In the genomic region with DNA sequence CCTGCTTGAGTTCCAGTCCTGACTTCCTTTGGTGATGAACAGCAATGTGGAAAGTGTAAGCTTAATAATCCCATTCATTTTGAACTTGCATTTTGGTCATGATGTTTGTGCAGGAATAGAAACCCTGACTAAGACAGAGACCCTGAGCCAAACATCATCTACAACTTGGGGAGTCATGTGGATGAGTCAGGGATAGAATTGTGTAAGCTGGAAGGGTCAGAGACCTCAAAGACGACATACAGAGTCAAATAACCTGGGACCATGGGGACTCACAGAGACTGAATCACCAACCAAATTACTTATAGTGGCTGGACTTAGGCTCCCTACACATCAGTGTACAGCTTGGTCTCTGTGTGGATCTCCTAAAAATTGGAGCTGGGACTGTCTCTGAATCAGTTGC, we compare ENCODE assay signal across 38 mouse cellular contexts. TPM values are rescaled to one million over a fixed set of nuclear protein-coding genes. Genes with fewer than 3 reads are reported as not detected.
"Had no signal": no experiment of that assay in that cellular context is flagged by ENCODE, and none has a peak within 500 bp of the region (broad histone marks: within the 10 kb centered on the region; RNA-seq: fewer than 3 reads in every experiment).

No protein-coding gene starts in this region.

RNA-seq across cellular contexts. Expression of a gene that starts 7.2 kb away (rescaled TPM):
- total RNA-seq: left cerebral cortex, postnatal 10 days; left cerebral cortex, postnatal 14 days; left cerebral cortex, postnatal 25 days; left cerebral cortex, postnatal 36 days; left cerebral cortex, postnatal 4 days; megakaryocyte progenitor cell, adult 5-6 weeks; megakaryocyte, adult 5-6 weeks; megakaryocyte-erythroid progenitor cell, adult 5-6 weeks; midbrain, postnatal 0 days; monocyte, adult 5-6 weeks had no signal
- polyA plus RNA-seq: limb, embryonic 10.5 days; limb, embryonic 11.5 days; limb, embryonic 12.5 days; limb, embryonic 13.5 days; limb, embryonic 14.5 days; limb, embryonic 15.5 days; liver, embryonic 11.5 days; liver, embryonic 12.5 days; liver, embryonic 13.5 days; liver, embryonic 14.5 days; liver, embryonic 15.5 days; liver, embryonic 16.5 days; lung, adult 2 months; lung, embryonic 14.5 days; lung, embryonic 15.5 days; lung, embryonic 16.5 days; lung, postnatal 0 days; macrophage; midbrain, embryonic 10.5 days; midbrain, embryonic 11.5 days; midbrain, embryonic 12.5 days; midbrain, embryonic 13.5 days; midbrain, embryonic 14.5 days; midbrain, embryonic 15.5 days; midbrain, embryonic 16.5 days; midbrain, postnatal 0 days; myocyte; neural tube, embryonic 11.5 days; neural tube, embryonic 12.5 days had no signal
